Mouse (Mus musculus) thymus, adult 2 months (tissue): ENCODE data around the gene Lyar. TPM values are rescaled to one million over a fixed set of nuclear protein-coding genes. Genes with fewer than 3 reads are reported as not detected.

Experiments used
- DNase-seq: peaks from one replicate; pipeline ENCODE4 v3.0.0; 2021
- H3K27ac ChIP-seq: fragments of 200-500 bp; 2 replicates; pipeline ENCODE4 v1.5.1; 2012; ENCODE audit warnings: low read length, control low read depth; ENCODE audit not compliant: control insufficient read depth, insufficient read depth
- H3K27me3 ChIP-seq: fragments of 200-500 bp; 2 replicates; pipeline ENCODE4 v1.6.1; 2012; ENCODE audit warnings: mild to moderate bottlenecking, low read length, moderate library complexity, mixed read lengths; ENCODE audit not compliant: control insufficient read depth, insufficient read depth
- H3K36me3 ChIP-seq: fragments of 200-500 bp; 2 replicates; pipeline ENCODE4 v1.6.1; 2012; ENCODE audit warnings: mild to moderate bottlenecking, low read length, moderate library complexity; ENCODE audit not compliant: control insufficient read depth, insufficient read depth
- H3K4me1 ChIP-seq: fragments of 200-500 bp; replicated peaks from 2 replicates; pipeline ENCODE4 v1.6.1; 2012; ENCODE audit warnings: low read length; ENCODE audit not compliant: control insufficient read depth, insufficient read depth
- H3K4me3 ChIP-seq: fragments of 200-500 bp; 2 replicates; pipeline ENCODE4 v1.5.1; 2012; ENCODE audit warnings: mild to moderate bottlenecking, low read length, control low read depth, moderate library complexity; ENCODE audit not compliant: control insufficient read depth, insufficient read depth
- CTCF ChIP-seq: fragments of 200-500 bp; IDR thresholded peaks from 2 replicates; pipeline ENCODE4 v1.5.1; 2012; ENCODE audit warnings: mild to moderate bottlenecking, control low read depth, low read length, moderate library complexity, borderline replicate concordance; ENCODE audit not compliant: control insufficient read depth, poor library complexity, insufficient read depth; ENCODE audit errors: extremely low read depth
- POLR2A ChIP-seq: fragments of 200-500 bp; IDR thresholded peaks from 2 replicates; pipeline ENCODE4 v1.6.1; 2012; ENCODE audit warnings: mild to moderate bottlenecking, low read length, control low read depth, moderate library complexity; ENCODE audit not compliant: control insufficient read depth, poor library complexity, insufficient read depth; ENCODE audit errors: extremely low read depth
- WGBS: fragments of 180-500 bp; shearing (Covaris S2); methylation state at CpG from one replicate; pipeline ENCODE4 v1.1.7; 2018; 5-methylcytosine and 5-hydroxymethylcytosine counted together
- polyA plus RNA-seq: library from polyadenylated mRNA; depleted of rRNA; stranded (reverse); fragments of >200 nt; gene quantifications from 2 replicates; pipeline ENCODE4 v1.2.3, GENCODE M21; 2012

Gene Lyar
- polyA plus RNA-seq, 1 experiment, result 8.1 TPM

GRCm38 (mm10) chr5:38255195-38255594 is 34.9 kb downstream of the Lyar start:
- H3K4me1 ChIP-seq, result peaks cover 2% of the 10 kb centered on the region; the same call in 1 of the 2 replicates
- no peak overlapping the region for H3K27ac ChIP-seq
- no peaks in the 10 kb centered on the region for H3K36me3 ChIP-seq
- H3K4me3 ChIP-seq, result no peak overlapping the region
- TF ChIP-seq POLR2A (no peak), CTCF (no peak)
- DNase-seq, result no peak
- no peaks in the 10 kb centered on the region for H3K27me3 ChIP-seq
- WGBS, result 49% methylated on average over 4 of the region's 4 CpGs

GRCm38 (mm10) chr5:38255644-38256043 is 35.4 kb downstream of the Lyar start:
- no peak for DNase-seq
- H3K4me1 ChIP-seq, result peaks cover 2% of the 10 kb centered on the region; the same call in 1 of the 2 replicates
- H3K27me3 ChIP-seq, result no peaks in the 10 kb centered on the region
- 24% methylated on average over 3 of the region's 3 CpGs for WGBS
- H3K27ac ChIP-seq, result no peak overlapping the region
- no peak overlapping the region for H3K4me3 ChIP-seq
- H3K36me3 ChIP-seq, result no peaks in the 10 kb centered on the region
- TF ChIP-seq POLR2A (no peak), CTCF (no peak)

- H3K27me3 ChIP-seq, result no peaks in the 10 kb centered on the region
- no peaks in the 10 kb centered on the region for H3K36me3 ChIP-seq
- DNase-seq, result no peak
- TF ChIP-seq CTCF, result no peak
- TF ChIP-seq POLR2A, result no peak
- H3K4me3 ChIP-seq, result no peak overlapping the region
- WGBS, result 93% methylated on average over 1 of the region's 1 CpGs
- H3K27ac ChIP-seq, result no peak overlapping the region
- H3K4me1 ChIP-seq, result peaks cover 6% of the 10 kb centered on the region; the same call in 1 of the 2 replicates
Measured at GRCm38 (mm10) chr5:38256551-38256950, 36.3 kb downstream of the Lyar start.

- Histone ChIP-seq H3K27me3 (no peaks in the 10 kb centered on the region), H3K4me1 (peaks cover 6% of the 10 kb centered on the region; the same call in 1 of the 2 replicates), H3K27ac (no peak overlapping the region), H3K36me3 (peaks cover 4% of the 10 kb centered on the region), H3K4me3 (no peak overlapping the region)
- TF ChIP-seq CTCF (no peak), POLR2A (no peak)
- no peak for DNase-seq
- WGBS, result 92% methylated on average over 8 of the region's 8 CpGs
Measured at GRCm38 (mm10) chr5:38258034-38258772, 37.9 kb downstream of the Lyar start.

GRCm38 (mm10) chr5:38258773-38259146 is 38.5 kb downstream of the Lyar start:
- TF ChIP-seq CTCF, result no peak
- no peak for TF ChIP-seq POLR2A
- Histone ChIP-seq H3K27me3 (no peaks in the 10 kb centered on the region), H3K4me3 (no peak overlapping the region), H3K4me1 (peaks cover 6% of the 10 kb centered on the region; the same call in 1 of the 2 replicates), H3K27ac (no peak overlapping the region), H3K36me3 (peaks cover 10% of the 10 kb centered on the region)
- DNase-seq, result no peak
- WGBS, result 93% methylated on average over 5 of the region's 5 CpGs

- WGBS, result 39% methylated on average over 9 of the region's 9 CpGs
Measured at GRCm38 (mm10) chr5:38259455-38260106, 39.3 kb downstream of the Lyar start.

More at GRCm38 (mm10) chr5:38259455-38260106, 39.3 kb downstream of the Lyar start:
- peak; percentile 14 for DNase-seq
- Histone ChIP-seq H3K4me1 (peaks cover 6% of the 10 kb centered on the region; the same call in 1 of the 2 replicates), H3K27ac (peak overlapping the region; percentile 49; the same call in 1 of the 2 replicates), H3K27me3 (no peaks in the 10 kb centered on the region), H3K4me3 (peak overlapping the region; percentile 94), H3K36me3 (peaks cover 18% of the 10 kb centered on the region)
- TF ChIP-seq CTCF (no peak), POLR2A (no peak)
